Mouse (Mus musculus) olfactory bulb, adult 2 months (tissue): Measurements from ENCODE around the gene Gbp2.
"Not testable (repeated sequence)": the region's sequence is repeated elsewhere in the genome, so short reads cannot be mapped to it uniquely, and the experiment has no call there.

Experiments used
- CTCF ChIP-seq: fragments of 200-500 bp; IDR thresholded peaks from 2 replicates; pipeline ENCODE4 v1.5.1; 2012; ENCODE audit warnings: low read depth, mild to moderate bottlenecking, low read length, moderate library complexity; ENCODE audit not compliant: insufficient read depth
- POLR2A ChIP-seq: fragments of 200-500 bp; IDR thresholded peaks from 2 replicates; pipeline ENCODE4 v1.6.1; 2012; ENCODE audit warnings: mild to moderate bottlenecking, low read depth, low read length, moderate library complexity; ENCODE audit not compliant: insufficient read depth

- TF ChIP-seq POLR2A, CTCF: not testable (repeated sequence)
Measured at GRCm38 (mm10) chr3:142647836-142648235, 27.4 kb downstream of the Gbp2 start.
